Mouse (Mus musculus) erythroblast, embryonic 14.5 days (primary cell): Measurements from ENCODE around the gene Lef1.

Source experiments
- GATA1 ChIP-seq: IDR thresholded peaks from 2 replicates; pipeline ENCODE4 v1.6.1; 2012; ENCODE audit warnings: low read length, inconsistent platforms, mixed read lengths
- TAL1 ChIP-seq: IDR thresholded peaks from 3 replicates; pipeline ENCODE4 v1.6.1; 2012; ENCODE audit warnings: low read length, inconsistent platforms, mixed read lengths

DNA sequence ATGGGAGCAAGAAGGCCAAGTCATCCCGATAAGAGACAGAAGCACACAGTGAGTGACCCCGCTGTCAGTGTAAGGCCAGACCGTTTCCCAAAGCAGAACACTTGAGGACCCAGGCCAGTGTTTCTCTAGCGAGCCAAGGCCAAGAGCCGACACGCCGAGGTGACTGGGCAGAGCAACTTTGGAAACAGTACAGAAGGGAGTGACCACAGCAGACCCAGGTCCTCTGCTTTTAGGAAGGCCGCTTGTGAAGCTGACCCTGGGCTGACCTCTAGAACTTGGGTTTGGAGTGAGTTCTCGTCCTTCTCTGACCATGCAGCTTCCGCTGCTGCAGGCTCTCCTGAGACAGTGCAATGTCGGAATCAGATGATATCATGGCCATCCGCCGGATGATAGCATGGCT is 140.7 kb downstream of the Lef1 start:
- TF ChIP-seq GATA1 (no peak), TAL1 (no peak)
